Mouse (Mus musculus) left cerebral cortex, postnatal 14 days (tissue): ENCODE measurements around the gene Art4. TPM values are rescaled to one million over a fixed set of nuclear protein-coding genes. Genes with fewer than 3 reads are reported as not detected.

Experiments
- DNase-seq, 2 experiments: peaks; one replicate each; pipeline ENCODE4 v3.0.0; 2021 to 2022; ENCODE audit warnings: low spot score in 2 of 2, mixed read lengths in 1 of 2
- intact Hi-C: fragments of 180-260 bp; cut with DNase I; formaldehyde crosslinking; loops from one replicate; pipeline ENCODE4 v1.15.1; 2025
- total RNA-seq, 2 experiments: library from RNA; stranded (reverse); gene quantifications; 2 replicates each; pipeline ENCODE4 v1.2.3; 2021

The Art4 gene
- total RNA-seq, 2 experiments from 2014 or later = 0.21 TPM; not detected in 1

- intact Hi-C loops = no loop called here
These were observed 22.2 kb downstream of the Art4 start, which contains the start of gene Smco3 for GRCm38 (mm10) chr6:136835352-136835751. Gene Smco3 (minus strand): TSS chr6:136835452.

GRCm38 (mm10) chr6:136831712-136832111 lies 25.8 kb downstream of the Art4 start:
- intact Hi-C loops = no loop called here
- no peak for DNase-seq

More at GRCm38 (mm10) chr6:136835352-136835751, 22.2 kb downstream of the Art4 start, which contains the start of gene Smco3:
- DNase-seq = no peak

- DNase-seq = no peak
- intact Hi-C loops = no loop called here
These were observed 28.9 kb downstream of the Art4 start for GRCm38 (mm10) chr6:136828681-136829080.

GRCm38 (mm10) chr6:136827881-136828561 lies 29.5 kb downstream of the Art4 start, which contains the start of gene Wbp11:
Gene Wbp11 (minus strand): TSS chr6:136828233.
- intact Hi-C loops = no loop called here
- DNase-seq = peak; percentile 96 to 99

- intact Hi-C loops = no loop called here
- DNase-seq = no peak
These were observed 30.0 kb downstream of the Art4 start, which contains the start of gene BC049715 for GRCm38 (mm10) chr6:136827516-136827880. Gene BC049715 (plus strand): TSS chr6:136827626.

- intact Hi-C loops = no loop called here
These were observed 30.4 kb downstream of the Art4 start for GRCm38 (mm10) chr6:136827116-136827515.

GRCm38 (mm10) chr6:136824987-136825386 lies 32.5 kb downstream of the Art4 start:
- intact Hi-C loops = no loop called here

More at GRCm38 (mm10) chr6:136827116-136827515, 30.4 kb downstream of the Art4 start:
- no peak for DNase-seq

GRCm38 (mm10) chr6:136821086-136821485 lies 36.4 kb downstream of the Art4 start:
- DNase-seq = no peak
- intact Hi-C loops = no loop called here

More at GRCm38 (mm10) chr6:136824987-136825386, 32.5 kb downstream of the Art4 start:
- no peak for DNase-seq

- no peak for DNase-seq
- intact Hi-C loops = no loop called here
These were observed 37.2 kb downstream of the Art4 start for GRCm38 (mm10) chr6:136820381-136820780.

GRCm38 (mm10) chr6:136817549-136817948 lies 40.0 kb downstream of the Art4 start:
- intact Hi-C loops = no loop called here
- DNase-seq = peak; percentile 85 to 94

- DNase-seq = no peak
- intact Hi-C loops = no loop called here
These were observed 40.7 kb downstream of the Art4 start for GRCm38 (mm10) chr6:136816826-136817225.

GRCm38 (mm10) chr6:136815381-136815780 lies 42.2 kb downstream of the Art4 start:
- no peak for DNase-seq
- intact Hi-C loops = no loop called here

- peak in 1 of 2 experiments; percentile 55 for DNase-seq
- intact Hi-C loops = no loop called here
These were observed 44.4 kb downstream of the Art4 start for GRCm38 (mm10) chr6:136813117-136813516.

GRCm38 (mm10) chr6:136811196-136811595 lies 46.3 kb downstream of the Art4 start:
- intact Hi-C loops = no loop called here
- DNase-seq = no peak

GRCm38 (mm10) chr6:136809673-136810072 lies 47.9 kb downstream of the Art4 start:
- intact Hi-C loops = no loop called here
- DNase-seq = no peak

GRCm38 (mm10) chr6:136809077-136809476 lies 48.5 kb downstream of the Art4 start:
- intact Hi-C loops = no loop called here
- DNase-seq = peak in 1 of 2 experiments; percentile 28

- intact Hi-C loops = no loop called here
- DNase-seq = peak; percentile 45 to 60
These were observed 48.9 kb downstream of the Art4 start for GRCm38 (mm10) chr6:136808631-136809046.

- peak; percentile 98 for DNase-seq
- intact Hi-C loops = no loop called here
These were observed 49.5 kb downstream of the Art4 start, which contains the start of gene H2afj for GRCm38 (mm10) chr6:136808014-136808417. Gene H2afj (plus strand): TSS chr6:136808244.

- intact Hi-C loops = no loop called here
These were observed 50.0 kb downstream of the Art4 start for GRCm38 (mm10) chr6:136807395-136808013.

GRCm38 (mm10) chr6:136806819-136807218 lies 50.7 kb downstream of the Art4 start:
- no peak for DNase-seq
- intact Hi-C loops = no loop called here

More at GRCm38 (mm10) chr6:136807395-136808013, 50.0 kb downstream of the Art4 start:
- no peak for DNase-seq

- no peak for DNase-seq
- intact Hi-C loops = no loop called here
These were observed 52.1 kb downstream of the Art4 start for GRCm38 (mm10) chr6:136805409-136805775.
